Mouse (Mus musculus) hindbrain, embryonic 14.5 days (tissue): ENCODE measurements around the gene Capn9. TPM values are rescaled to one million over a fixed set of nuclear protein-coding genes. Genes with fewer than 3 reads are reported as not detected.
A peak's percentile ranks its signal among the peaks of the same experiment; 100 is the strongest.

ENCODE experiments used
- ATAC-seq: fragments of 200-750 bp; cut with Nextera tagmentation; 2 replicates; pipeline ENCODE4 v1.8.0; 2017; ENCODE audit warnings: moderate number of reproducible peaks, mild to moderate bottlenecking, moderate TSS enrichment, moderate library complexity; ENCODE audit not compliant: low FRiP score
- DNase-seq: peaks from one replicate; pipeline ENCODE4 v3.0.0-alpha.2; 2015; ENCODE audit warnings: low spot score
- H3K27ac ChIP-seq: fragments of 300-500 bp; sonication (generic); 2 replicates; pipeline ENCODE4 v1.5.1; 2014; ENCODE audit warnings: mild to moderate bottlenecking, moderate library complexity
- H3K27me3 ChIP-seq: fragments of 300-500 bp; sonication (generic); 2 replicates; pipeline ENCODE4 v1.6.1; 2014; ENCODE audit warnings: mild to moderate bottlenecking, low read length, mixed read lengths; ENCODE audit not compliant: control insufficient read depth, insufficient read depth
- H3K36me3 ChIP-seq: fragments of 300-500 bp; sonication (generic); replicated peaks from 2 replicates; pipeline ENCODE4 v1.6.1; 2014; ENCODE audit not compliant: control insufficient read depth, insufficient read depth
- H3K4me1 ChIP-seq: fragments of 300-500 bp; sonication (generic); replicated peaks from 2 replicates; pipeline ENCODE4 v1.6.1; 2014; ENCODE audit warnings: antibody characterized with exemption, low read length, mixed read lengths; ENCODE audit not compliant: control insufficient read depth, insufficient read depth
- H3K4me2 ChIP-seq: fragments of 300-500 bp; sonication (generic); replicated peaks from 2 replicates; pipeline ENCODE4 v1.6.1; 2014; ENCODE audit warnings: mild to moderate bottlenecking, moderate library complexity
- H3K4me3 ChIP-seq: fragments of 300-500 bp; sonication (generic); replicated peaks from 2 replicates; pipeline ENCODE4 v1.5.1; 2014; ENCODE audit warnings: mild to moderate bottlenecking, low read length
- H3K9ac ChIP-seq: fragments of 300-500 bp; sonication (generic); 2 replicates; pipeline ENCODE4 v1.6.1; 2014
- H3K9me3 ChIP-seq: fragments of 300-500 bp; sonication (generic); 2 replicates; pipeline ENCODE4 v1.6.1; 2016; ENCODE audit warnings: low read length; ENCODE audit not compliant: control insufficient read depth
- WGBS: fragments of 180-500 bp; shearing (Covaris S2); extraction: QIAGEN DNeasy Blood & Tissue Kit; methylation state at CpG from one replicate; pipeline ENCODE4 v1.1.7; 2014; 5-methylcytosine and 5-hydroxymethylcytosine counted together
- polyA plus RNA-seq: library from polyadenylated mRNA; unstranded; fragments of >200 nt; fragmentation: Nextera tagmentation; extraction: Ambion mirVana; gene quantifications from 2 replicates; pipeline ENCODE4 v1.2.1, GENCODE M21; 2014

Capn9 gene
- polyA plus RNA-seq, 1 experiment from 2014 or later = 0.11 TPM

GRCm38 (mm10) chr8:124567126-124567525 lies 8.8 kb upstream of the Capn9 start:
- Histone ChIP-seq H3K9ac (no peak overlapping the region), H3K4me1 (no peaks in the 10 kb centered on the region), H3K9me3 (no peaks in the 10 kb centered on the region), H3K4me2 (no peak overlapping the region), H3K27me3 (no peaks in the 10 kb centered on the region), H3K27ac (no peak overlapping the region), H3K36me3 (no peaks in the 10 kb centered on the region), H3K4me3 (no peak overlapping the region)
- no peak for DNase-seq
- 83% methylated on average over 6 of the region's 6 CpGs for WGBS
- ATAC-seq = no peak

GRCm38 (mm10) chr8:124567584-124567983 lies 8.3 kb upstream of the Capn9 start:
- Histone ChIP-seq H3K27ac (no peak overlapping the region), H3K36me3 (no peaks in the 10 kb centered on the region), H3K4me1 (no peaks in the 10 kb centered on the region), H3K9ac (no peak overlapping the region), H3K4me2 (no peak overlapping the region), H3K27me3 (no peaks in the 10 kb centered on the region), H3K4me3 (no peak overlapping the region), H3K9me3 (no peaks in the 10 kb centered on the region)
- DNase-seq = no peak
- WGBS = 81% methylated on average over 3 of the region's 3 CpGs
- no peak for ATAC-seq

GRCm38 (mm10) chr8:124569100-124569499 lies 6.8 kb upstream of the Capn9 start:
- Histone ChIP-seq H3K9me3 (no peaks in the 10 kb centered on the region), H3K36me3 (no peaks in the 10 kb centered on the region), H3K4me2 (no peak overlapping the region), H3K27ac (no peak overlapping the region), H3K9ac (no peak overlapping the region), H3K4me3 (no peak overlapping the region), H3K27me3 (no peaks in the 10 kb centered on the region), H3K4me1 (no peaks in the 10 kb centered on the region)
- DNase-seq (no peak), ATAC-seq (no peak)
- 76% methylated on average over 2 of the region's 2 CpGs for WGBS

GRCm38 (mm10) chr8:124569593-124569992 lies 6.3 kb upstream of the Capn9 start, which contains the start of gene Agt:
Gene Agt (minus strand): TSS chr8:124569706.
- no peak within 1 kb of the TSS for H3K27ac ChIP-seq
- WGBS = 76% methylated on average over 2 of the region's 2 CpGs
- H3K27me3 ChIP-seq = no peaks in the 10 kb centered on the region
- H3K9ac ChIP-seq = no peak within 1 kb of the TSS
- no peak within 1 kb of the TSS for H3K4me3 ChIP-seq
- H3K36me3 ChIP-seq = no peaks in the 10 kb centered on the region
- no peak for DNase-seq
- H3K9me3 ChIP-seq = no peaks in the 10 kb centered on the region
- no peak within 1 kb of the TSS for H3K4me2 ChIP-seq
- no peak for ATAC-seq
- no peaks in the 10 kb centered on the region for H3K4me1 ChIP-seq

GRCm38 (mm10) chr8:124571732-124572429 lies 4.0 kb upstream of the Capn9 start:
- no peak overlapping the region for H3K9ac ChIP-seq
- H3K4me1 ChIP-seq = no peaks in the 10 kb centered on the region
- H3K27me3 ChIP-seq = no peaks in the 10 kb centered on the region
- H3K36me3 ChIP-seq = no peaks in the 10 kb centered on the region
- H3K4me3 ChIP-seq = no peak overlapping the region
- ATAC-seq (no peak), DNase-seq (no peak)
- whole genome bisulfite sequencing = 66% methylated on average over 8 of the region's 8 CpGs
- no peak overlapping the region for H3K27ac ChIP-seq
- no peak overlapping the region for H3K4me2 ChIP-seq
- no peaks in the 10 kb centered on the region for H3K9me3 ChIP-seq

- Histone ChIP-seq H3K4me3 (no peak overlapping the region), H3K36me3 (no peaks in the 10 kb centered on the region), H3K4me2 (no peak overlapping the region), H3K9me3 (no peaks in the 10 kb centered on the region), H3K9ac (no peak overlapping the region), H3K4me1 (no peaks in the 10 kb centered on the region), H3K27me3 (no peaks in the 10 kb centered on the region), H3K27ac (no peak overlapping the region)
- DNase-seq (no peak), ATAC-seq (no peak)
These were observed 3.5 kb upstream of the Capn9 start for GRCm38 (mm10) chr8:124572430-124572775.

GRCm38 (mm10) chr8:124573552-124574340 lies 2.2 kb upstream of the Capn9 start:
- Histone ChIP-seq H3K4me3 (no peak overlapping the region), H3K27me3 (no peaks in the 10 kb centered on the region), H3K9me3 (no peaks in the 10 kb centered on the region), H3K4me2 (no peak overlapping the region), H3K27ac (no peak overlapping the region), H3K36me3 (no peaks in the 10 kb centered on the region), H3K9ac (no peak overlapping the region), H3K4me1 (no peaks in the 10 kb centered on the region)
- 57% methylated on average over 15 of the region's 15 CpGs for WGBS
- DNase-seq = peak; percentile 94
- 0 out of 2 replicates have a peak, but pooled peaks have one; percentile 21 for ATAC-seq

GRCm38 (mm10) chr8:124576751-124577150 lies 840 bp downstream of the Capn9 start:
- H3K9ac ChIP-seq = no peak overlapping the region
- no peak overlapping the region for H3K4me3 ChIP-seq
- H3K4me1 ChIP-seq = no peaks in the 10 kb centered on the region
- no peaks in the 10 kb centered on the region for H3K27me3 ChIP-seq
- no peak overlapping the region for H3K27ac ChIP-seq
- ATAC-seq (no peak), DNase-seq (no peak)
- no peaks in the 10 kb centered on the region for H3K36me3 ChIP-seq
- WGBS = 87% methylated on average over 1 of the region's 1 CpGs
- H3K9me3 ChIP-seq = no peaks in the 10 kb centered on the region
- H3K4me2 ChIP-seq = no peak overlapping the region

GRCm38 (mm10) chr8:124585718-124586425 lies 10.0 kb downstream of the Capn9 start:
- Histone ChIP-seq H3K4me3 (no peak overlapping the region), H3K4me2 (no peak overlapping the region), H3K27me3 (no peaks in the 10 kb centered on the region), H3K9ac (no peak overlapping the region), H3K36me3 (no peaks in the 10 kb centered on the region), H3K9me3 (no peaks in the 10 kb centered on the region), H3K4me1 (no peaks in the 10 kb centered on the region), H3K27ac (no peak overlapping the region)
- no peak for DNase-seq
- 60% methylated on average over 3 of the region's 3 CpGs for WGBS
- ATAC-seq = no peak
